Comparison of ENCODE assay signal across 18 mouse cellular contexts in the genomic region with DNA sequence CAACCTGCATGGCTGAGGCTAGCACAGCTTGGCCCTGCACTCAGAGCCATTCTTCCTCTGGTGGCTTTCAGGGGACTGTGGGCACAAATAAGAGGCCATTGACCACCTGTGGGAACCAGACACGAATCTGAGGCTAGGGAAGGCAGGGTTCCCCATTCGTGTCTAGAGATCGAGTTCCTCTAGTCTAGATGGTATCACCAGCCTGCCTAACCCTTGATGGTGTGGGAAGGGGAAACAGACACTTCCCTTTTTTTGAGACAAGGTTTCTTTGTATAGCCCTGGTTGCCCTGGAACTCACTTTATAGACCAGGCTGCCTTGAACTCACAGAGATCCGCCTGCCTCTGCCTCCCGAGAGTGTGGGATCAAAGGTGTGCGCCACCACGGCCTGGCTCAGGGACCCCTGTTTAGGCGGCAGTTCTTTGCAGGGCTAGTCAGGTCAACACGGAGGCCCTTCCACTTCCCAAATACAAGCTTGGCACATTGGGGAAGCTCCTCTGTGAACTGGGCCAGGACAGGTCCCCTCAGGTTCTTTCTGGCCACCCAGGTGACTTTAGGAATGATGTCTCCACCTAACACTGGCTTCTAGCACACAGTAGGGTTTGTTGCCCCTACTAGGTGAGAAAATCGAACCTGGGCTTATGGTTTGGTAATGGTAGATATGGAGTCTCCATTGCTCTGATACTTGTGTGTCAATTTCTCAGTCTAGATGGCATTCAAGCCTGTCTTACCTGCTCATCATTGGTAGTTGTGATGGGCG. TPM values are rescaled to one million over a fixed set of nuclear protein-coding genes. Genes with fewer than 3 reads are reported as not detected.
DNase-seq lines count a peak whose midpoint lies in the region; ATAC-seq and TF ChIP-seq lines count a peak whose summit lies in the region.
"Had no signal": no experiment of that assay in that cellular context is flagged by ENCODE, and none has a peak within 500 bp of the region (broad histone marks: within the 10 kb centered on the region; RNA-seq: fewer than 3 reads in every experiment).

No protein-coding gene starts in this region.

- peak; percentile 75 for ATAC-seq in hematopoietic stem cell, adult 5-6 weeks (replicated peaks in 1 of 2; ENCODE audit: insufficient read depth in 1 of 2, low FRiP score in 2 of 2, low TSS enrichment in 1 of 2, low read depth in 1 of 2, poor library complexity in 2 of 2, severe bottlenecking in 2 of 2)
- ATAC-seq in activated CD4-positive, CD25-positive, alpha-beta regulatory T cell, adult 4 months, result no peak
- ATAC-seq: forebrain, embryonic 15.5 days; intestine, embryonic 15.5 days had no signal

- H3K79me2 ChIP-seq in MEL (ENCODE audit: control insufficient read depth, insufficient read depth, low read length, poor library complexity), result no peaks in the 10 kb centered on the region

- H3K9me3 ChIP-seq in MEL (replicated peaks; ENCODE audit: insufficient read depth, low read length), result no peaks in the 10 kb centered on the region
- H3K9me3 ChIP-seq: embryonic facial prominence, embryonic 13.5 days; forebrain, embryonic 15.5 days; intestine, embryonic 15.5 days had no signal

- no peak for TF ChIP-seq RAD21 in MEL (IDR thresholded peaks at IDR 0.05; ENCODE audit: low read depth, low read length)

- no peak for TF ChIP-seq CTCF in spleen, adult 2 months (IDR thresholded peaks at IDR 0.05; ENCODE audit: extremely low read depth, insufficient read depth, insufficient read length, insufficient replicate concordance)
- no peak for TF ChIP-seq CTCF in MEL (IDR thresholded peaks at IDR 0.05 in 2 of 3, conservative IDR thresholded peaks at IDR 0.05 in 1 of 3; ENCODE audit: control insufficient read depth in 1 of 3, insufficient read depth in 1 of 3, low read depth in 2 of 3, low read length in 3 of 3, poor library complexity in 1 of 3, severe bottlenecking in 1 of 3)

- H3K9ac ChIP-seq in MEL (ENCODE audit: control insufficient read depth, low read depth, low read length, poor library complexity, severe bottlenecking), result no peak overlapping the region
- H3K9ac ChIP-seq: embryonic facial prominence, embryonic 13.5 days; forebrain, embryonic 15.5 days; hindbrain, embryonic 14.5 days; intestine, embryonic 15.5 days; limb, embryonic 13.5 days had no signal

- peak; percentile 61 to 93 for TF ChIP-seq EP300 in MEL (IDR thresholded peaks at IDR 0.05; ENCODE audit: low read depth in 1 of 2, low read length in 2 of 2)

- H3K4me3 ChIP-seq in spleen, adult 2 months (ENCODE audit: extremely low read depth, insufficient read depth, insufficient read length), result no peak overlapping the region
- H3K4me3 ChIP-seq in MEL (ENCODE audit: control insufficient read depth in 1 of 2, insufficient read depth in 1 of 2, low read depth in 2 of 2, low read length in 2 of 2), result no peak overlapping the region
- H3K4me3 ChIP-seq: embryonic facial prominence, embryonic 13.5 days; forebrain, embryonic 15.5 days; intestine, embryonic 15.5 days; limb, embryonic 13.5 days had no signal

- no peaks in the 10 kb centered on the region for H3K36me3 ChIP-seq in spleen, adult 2 months (ENCODE audit: control insufficient read depth, insufficient read depth, low read length)
- peaks cover 0 to 9% of the 10 kb centered on the region in 2 experiments; a peak in 2 of 4 replicates for H3K36me3 ChIP-seq in MEL (ENCODE audit: control insufficient read depth in 1 of 2, insufficient read depth in 2 of 2, low read length in 2 of 2)
- no peaks in the 10 kb centered on the region for H3K36me3 ChIP-seq in splenic B cell, adult 2 months (ENCODE audit: control insufficient read depth, insufficient read depth, low read length, poor library complexity, severe bottlenecking)
- H3K36me3 ChIP-seq: embryonic facial prominence, embryonic 13.5 days; forebrain, embryonic 15.5 days; intestine, embryonic 15.5 days; limb, embryonic 13.5 days had no signal

- WGBS in spleen, adult 2 months, result 50% methylated on average over 11 of the region's 11 CpGs

- DNase-seq in spleen, adult 2 months (ENCODE audit: low read depth in 1 of 2, low spot score in 2 of 2), result peak; percentile 31 to 52
- no peak for DNase-seq in spleen, adult 12 weeks (ENCODE audit: low spot score)
- DNase-seq in MEL (ENCODE audit: low read depth, low spot score), result peak; percentile 92
- peak; percentile 76 for DNase-seq in splenic B cell, adult 2 months (ENCODE audit: low read depth, low spot score)
- no peak for DNase-seq in frontal cortex, postnatal 10 days (ENCODE audit: low spot score in 2 of 2)
- DNase-seq: adrenal gland, adult 2 months; cerebellum, postnatal 10 days; heart, postnatal 14 days; lung, adult 2 months; midbrain, embryonic 14.5 days; retina, postnatal 1 day had no signal

- H3K4me1 ChIP-seq in spleen, adult 2 months (ENCODE audit: control insufficient read depth, insufficient read depth, insufficient read length), result peaks cover 29% of the 10 kb centered on the region
- H3K4me1 ChIP-seq in MEL (ENCODE audit: control insufficient read depth in 1 of 2, insufficient read depth in 2 of 2, low read length in 2 of 2), result peaks cover 8 to 23% of the 10 kb centered on the region in 2 experiments

- H3K27ac ChIP-seq in spleen, adult 2 months (ENCODE audit: insufficient read depth, low read length), result peak overlapping the region; percentile 63
- no peak overlapping the region for H3K27ac ChIP-seq in MEL (ENCODE audit: control insufficient read depth, low read depth, low read length)
- H3K27ac ChIP-seq: embryonic facial prominence, embryonic 13.5 days; forebrain, embryonic 15.5 days; hindbrain, embryonic 14.5 days; intestine, embryonic 15.5 days; limb, embryonic 13.5 days had no signal

- TF ChIP-seq POLR2A in spleen, adult 2 months (IDR thresholded peaks at IDR 0.05; ENCODE audit: low read depth, low read length), result no peak
- no peak for TF ChIP-seq POLR2A in MEL (IDR thresholded peaks at IDR 0.05; ENCODE audit: control insufficient read depth in 1 of 2, insufficient read depth in 1 of 2, low read depth in 1 of 2, low read length in 2 of 2, poor library complexity in 1 of 2)

- no peaks in the 10 kb centered on the region for H3K27me3 ChIP-seq in spleen, adult 2 months (ENCODE audit: control insufficient read depth, insufficient read depth, low read length)
- no peaks in the 10 kb centered on the region for H3K27me3 ChIP-seq in MEL (ENCODE audit: control insufficient read depth in 1 of 2, insufficient read depth in 2 of 2, low read length in 2 of 2)
- H3K27me3 ChIP-seq in splenic B cell, adult 2 months (ENCODE audit: control insufficient read depth, insufficient read depth, low read length, poor library complexity, severe bottlenecking), result no peaks in the 10 kb centered on the region

TF ChIP-seq in MEL, 35 proteins besides CTCF, POLR2A, EP300 and RAD21 (continues in another document):
- TF ChIP-seq MXI1 (IDR thresholded peaks at IDR 0.05; ENCODE audit: low read depth, low read length), result 0 out of 2 replicates have a peak, but pooled peaks have one; percentile 24
- no peak for TF ChIP-seq SMC3 (IDR thresholded peaks at IDR 0.05; ENCODE audit: low read depth, low read length)
- no peak for TF ChIP-seq CHD2 (IDR thresholded peaks at IDR 0.05; ENCODE audit: low read length)
- peak; percentile 50; the same call in 1 of the 2 replicates for TF ChIP-seq HCFC1 (IDR thresholded peaks at IDR 0.05; ENCODE audit: low read depth, low read length)
- TF ChIP-seq CHD1 (IDR thresholded peaks at IDR 0.05; ENCODE audit: low read depth, low read length), result no peak
- peak; percentile 74 for TF ChIP-seq ETS1 (IDR thresholded peaks at IDR 0.05; ENCODE audit: low read depth, low read length)
- no peak for TF ChIP-seq MEF2A (IDR thresholded peaks at IDR 0.05; ENCODE audit: extremely low read depth, insufficient replicate concordance, low read depth, low read length, poor library complexity, severe bottlenecking)
- no peak for TF ChIP-seq GABPA (IDR thresholded peaks at IDR 0.05; ENCODE audit: low read depth, low read length)
- TF ChIP-seq NRF1 (IDR thresholded peaks at IDR 0.05; ENCODE audit: insufficient read depth, low read depth, low read length, poor library complexity, severe bottlenecking), result no peak
- no peak for TF ChIP-seq E2F4 (IDR thresholded peaks at IDR 0.05; ENCODE audit: borderline replicate concordance, low read depth, low read length)
- TF ChIP-seq ELF1 (IDR thresholded peaks at IDR 0.05; ENCODE audit: low read depth, low read length), result 0 out of 2 replicates have a peak, but pooled peaks have one; percentile 51
- no peak for TF ChIP-seq POLR2AphosphoS5 (IDR thresholded peaks at IDR 0.05; ENCODE audit: borderline replicate concordance, low read depth, low read length)
- peak; percentile 59; the same call in 1 of the 2 replicates for TF ChIP-seq JUND (IDR thresholded peaks at IDR 0.05; ENCODE audit: low read depth, low read length)
- TF ChIP-seq TAL1 (IDR thresholded peaks at IDR 0.05; ENCODE audit: low read length), result 0 out of 2 replicates have a peak, but pooled peaks have one; percentile 8
- no peak for TF ChIP-seq BHLHE40 (IDR thresholded peaks at IDR 0.05; ENCODE audit: borderline replicate concordance, low read depth, low read length)
- TF ChIP-seq MAZ (IDR thresholded peaks at IDR 0.05; ENCODE audit: low read depth, low read length), result peak; percentile 53; the same call in 1 of the 2 replicates

RNA-seq across cellular contexts. Expression of gene Amz1, which starts 7.3 kb away (rescaled TPM):
- 17.6 and 19.1 TPM in 2 replicates for polyA plus RNA-seq in spleen, adult 2 months (2012; rRNA removed)
- total RNA-seq in MEL (2012; rRNA removed), result 1.7 TPM in 2 replicates
- under 1 TPM in 1 of 2 experiments, not detected in 1; 0.68 TPM for polyA plus RNA-seq in MEL (2012; ENCODE audit: insufficient read depth in 1 of 2, insufficient read length in 2 of 2, low read depth in 1 of 2, low replicate concordance in 2 of 2, missing spikeins in 1 of 2)
- total RNA-seq in hematopoietic stem cell, adult 5-6 weeks (2017), result 0.74 and 0.94 TPM in 2 replicates
- polyA plus RNA-seq in activated CD4-positive, CD25-positive, alpha-beta regulatory T cell, adult 4 months (2017; shearing (Covaris generic)), result under 1 TPM in 1 of 2 experiments, not detected in 1; 0.17 TPM

RNA-seq across cellular contexts. Expression of gene Brat1, which starts 26.4 kb away (rescaled TPM):
- polyA plus RNA-seq in spleen, adult 2 months (2012; rRNA removed), result 28.3 and 40.5 TPM in 2 replicates
- total RNA-seq in MEL (2012; rRNA removed), result 11.6 and 13.7 TPM in 2 replicates
- polyA plus RNA-seq in MEL (2012; ENCODE audit: insufficient read depth in 1 of 2, insufficient read length in 2 of 2, low read depth in 1 of 2, low replicate concordance in 2 of 2, missing spikeins in 1 of 2), result 10 to 100 TPM in 1 of 2 experiments, not detected in 1; 14.2 TPM
- total RNA-seq in hematopoietic stem cell, adult 5-6 weeks (2017), result 11.2 and 15.5 TPM in 2 replicates
- 10 to 100 TPM; 10.3 to 15.2 TPM for polyA plus RNA-seq in activated CD4-positive, CD25-positive, alpha-beta regulatory T cell, adult 4 months (2017; shearing (Covaris generic))

RNA-seq across cellular contexts. Expression of gene Iqce, which starts 29.0 kb away (rescaled TPM):
- 12.2 and 12.5 TPM in 2 replicates for polyA plus RNA-seq in spleen, adult 2 months (2012; rRNA removed)
- total RNA-seq in MEL (2012; rRNA removed), result 6.4 and 7.3 TPM in 2 replicates
- 10 to 100 TPM in 1 of 2 experiments, not detected in 1; 21.2 TPM for polyA plus RNA-seq in MEL (2012; ENCODE audit: insufficient read depth in 1 of 2, insufficient read length in 2 of 2, low read depth in 1 of 2, low replicate concordance in 2 of 2, missing spikeins in 1 of 2)
- 25.0 and 34.4 TPM in 2 replicates for total RNA-seq in hematopoietic stem cell, adult 5-6 weeks (2017)
- 10 to 100 TPM; 16.8 to 21.2 TPM for polyA plus RNA-seq in activated CD4-positive, CD25-positive, alpha-beta regulatory T cell, adult 4 months (2017; shearing (Covaris generic))

Comparison
In these comparisons a context has a peak if more than half of its experiments do, and no peak if none do; other contexts are left out.
1. DNase-seq: peak in spleen, adult 2 months (2 of 2), MEL (single experiment) and splenic B cell, adult 2 months (single experiment); none in spleen, adult 12 weeks (single experiment) and frontal cortex, postnatal 10 days (0 of 2).
2. RNA of gene Amz1, which starts 7.3 kb away (polyA plus RNA-seq): 17.6 to 19.1 TPM in spleen, adult 2 months; 0.68 TPM in MEL and 0.17 TPM in activated CD4-positive, CD25-positive, alpha-beta regulatory T cell, adult 4 months; every median in the first group is over 10 times any median in the second.